29 mouse cellular contexts compared by ENCODE assay signal in the genomic region with DNA sequence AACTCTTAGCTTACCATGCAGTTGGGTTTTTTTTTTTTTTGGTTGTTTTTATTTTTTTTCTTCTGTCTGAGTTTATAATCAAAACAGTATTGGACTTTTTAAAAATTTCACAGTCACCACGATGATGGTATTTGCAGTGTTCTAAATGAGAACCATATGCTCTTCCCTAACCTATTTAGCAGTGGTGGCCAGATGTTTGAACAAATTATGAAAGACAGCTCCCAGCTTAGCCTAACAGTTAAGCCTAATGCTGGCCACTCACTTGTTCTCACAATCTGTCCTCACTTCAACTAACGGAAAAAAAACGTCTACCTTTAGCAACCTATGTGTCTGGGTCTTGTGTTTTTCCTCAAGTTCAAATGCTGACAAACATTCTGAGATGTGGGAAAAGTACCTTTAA.
DNase-seq lines count a peak whose midpoint lies in the region; ATAC-seq lines count a peak whose summit lies in the region.
"Had no signal": no experiment of that assay in that cellular context is flagged by ENCODE, and none has a peak within 500 bp of the region (broad histone marks: within the 10 kb centered on the region; RNA-seq: fewer than 3 reads in every experiment).

No protein-coding gene starts in this region.

- ATAC-seq in lung, embryonic 16.5 days (ENCODE audit: low read depth) = peak; percentile 71
- ATAC-seq: activated CD4-positive, CD25-positive, alpha-beta regulatory T cell, adult 4 months; forebrain, embryonic 16.5 days; midbrain, embryonic 13.5 days had no signal

- 53% methylated on average over 3 of the region's 3 CpGs for WGBS in lung, embryonic 16.5 days

- H3K27me3 ChIP-seq in lung, embryonic 16.5 days (ENCODE audit: control insufficient read depth, insufficient read depth, low read depth, low read length) = no peaks in the 10 kb centered on the region
- H3K27me3 ChIP-seq: CH12.LX; heart, embryonic 12.5 days; hindbrain, embryonic 12.5 days; limb, embryonic 15.5 days; midbrain, embryonic 13.5 days had no signal

- no peaks in the 10 kb centered on the region for H3K36me3 ChIP-seq in lung, embryonic 16.5 days (ENCODE audit: control insufficient read depth, insufficient read depth, low read length)
- H3K36me3 ChIP-seq: embryonic facial prominence, embryonic 13.5 days; forebrain, embryonic 10.5 days; G1E; heart, embryonic 12.5 days; hindbrain, embryonic 12.5 days; limb, embryonic 15.5 days; midbrain, embryonic 13.5 days had no signal

- H3K27ac ChIP-seq in lung, embryonic 16.5 days (ENCODE audit: low read length) = no peak overlapping the region
- H3K27ac ChIP-seq: embryonic facial prominence, embryonic 13.5 days; forebrain, embryonic 10.5 days; hindbrain, embryonic 12.5 days; kidney, postnatal 0 days; limb, embryonic 15.5 days; liver, embryonic 14.5 days; midbrain, embryonic 13.5 days had no signal

- no peak overlapping the region for H3K9ac ChIP-seq in lung, embryonic 16.5 days (ENCODE audit: low read length)
- H3K9ac ChIP-seq: embryonic facial prominence, embryonic 13.5 days; heart, embryonic 12.5 days; hindbrain, embryonic 12.5 days; limb, embryonic 15.5 days; liver, embryonic 14.5 days; midbrain, embryonic 13.5 days had no signal

- no peaks in the 10 kb centered on the region for H3K4me1 ChIP-seq in lung, embryonic 16.5 days (replicated peaks; ENCODE audit: control insufficient read depth, insufficient read depth, low read length)
- H3K4me1 ChIP-seq: forebrain, embryonic 10.5 days; heart, embryonic 12.5 days; hindbrain, embryonic 12.5 days; limb, embryonic 15.5 days; midbrain, embryonic 13.5 days had no signal

- DNase-seq in lung, postnatal 10 days = no peak
- peak; percentile 1 for DNase-seq in embryo, embryonic 9.5 days (ENCODE audit: extremely low spot score)
- peak; percentile 53 for DNase-seq in fibroblast of lung, adult 2 months (ENCODE audit: low read depth)
- DNase-seq in gastrocnemius, postnatal 25 days = no peak
- DNase-seq in adrenal gland, adult (ENCODE audit: inconsistent age in 2 of 2, low spot score in 1 of 2) = no peak
- no peak for DNase-seq in kidney, postnatal 4 days
- DNase-seq: adrenal gland, postnatal 10 days; B cell, adult 2 months; cerebellum, adult 2 months; cerebellum, postnatal 25 days; gastrocnemius, postnatal 14 days; heart, adult 18-20 months; heart, postnatal 10 days; kidney, adult 18-20 months; lung, postnatal 14 days; thymus, postnatal 14 days had no signal

- H3K4me3 ChIP-seq in lung, embryonic 16.5 days (ENCODE audit: low read length) = no peak overlapping the region
- H3K4me3 ChIP-seq: embryonic facial prominence, embryonic 13.5 days; forebrain, embryonic 10.5 days; heart, embryonic 12.5 days; hindbrain, embryonic 12.5 days; limb, embryonic 15.5 days; midbrain, embryonic 13.5 days had no signal

- no peaks in the 10 kb centered on the region for H3K9me3 ChIP-seq in lung, embryonic 16.5 days (ENCODE audit: control insufficient read depth, low read length)
- H3K9me3 ChIP-seq: embryonic facial prominence, embryonic 13.5 days; forebrain, embryonic 10.5 days; heart, embryonic 12.5 days; limb, embryonic 15.5 days; midbrain, embryonic 13.5 days had no signal

- H3K4me2 ChIP-seq in lung, embryonic 16.5 days (ENCODE audit: low read depth, low read length) = no peak overlapping the region
- H3K4me2 ChIP-seq: embryonic facial prominence, embryonic 13.5 days; heart, embryonic 12.5 days; hindbrain, embryonic 12.5 days; limb, embryonic 15.5 days; midbrain, embryonic 13.5 days had no signal

Comparison
In these comparisons a context has a peak if more than half of its experiments do, and no peak if none do; other contexts are left out.
1. DNase-seq: peak in embryo, embryonic 9.5 days (single experiment) and fibroblast of lung, adult 2 months (single experiment); none in lung, postnatal 10 days (single experiment), gastrocnemius, postnatal 25 days (single experiment), adrenal gland, adult (0 of 2) and kidney, postnatal 4 days (0 of 2).